ENCODE assay signal across 9 mouse cellular contexts in genomic region chr8:92817928-92818818, GRCm38 (mm10). TPM values are rescaled to one million over a fixed set of nuclear protein-coding genes. Genes with fewer than 3 reads are reported as not detected.
A peak's percentile ranks its signal among the peaks of the same experiment; 100 is the strongest.
DNase-seq lines count a peak whose midpoint lies in the region; ATAC-seq and TF ChIP-seq lines count a peak whose summit lies in the region.
"Had no signal": no experiment of that assay in that cellular context is flagged by ENCODE, and none has a peak within 500 bp of the region (broad histone marks: within the 10 kb centered on the region; RNA-seq: fewer than 3 reads in every experiment).

No protein-coding gene starts in this region.

- POLR2A ChIA-PET in Patski (lab: Charles Lee), result interaction anchor here (0.5 to 1.0 kb wide), 2 partner anchors 49 to 80 kb away, joined by 3 to 4 read pairs; no protein-coding TSS in a partner anchor

- ATAC-seq in Patski, result peak; percentile 90
- peak; percentile 85 for ATAC-seq in hindbrain, embryonic 12.5 days (ENCODE audit: low FRiP score)

- no peaks in the 10 kb centered on the region for H3K9me3 ChIP-seq in hindbrain, embryonic 12.5 days (replicated peaks)
- H3K9me3 ChIP-seq: heart, embryonic 13.5 days had no signal

- no peaks in the 10 kb centered on the region for H3K36me3 ChIP-seq in hindbrain, embryonic 12.5 days
- H3K36me3 ChIP-seq: heart, embryonic 13.5 days had no signal

- H3K4me2 ChIP-seq in hindbrain, embryonic 12.5 days (replicated peaks), result no peak overlapping the region
- H3K4me2 ChIP-seq: heart, embryonic 13.5 days had no signal

- peak; percentile 58 for DNase-seq in Patski (ENCODE audit: low read depth, low spot score)
- DNase-seq in cerebellum, postnatal 10 days, result peak; percentile 96
- peak; percentile 80 to 89 for DNase-seq in frontal cortex, postnatal 14 days (ENCODE audit: low spot score in 2 of 2)
- peak; percentile 95 to 97 for DNase-seq in layer of hippocampus, postnatal 10 days (ENCODE audit: low spot score in 2 of 2)
- DNase-seq in lung, postnatal 10 days, result peak; percentile 94
- peak; percentile 90 for DNase-seq in retina, adult 2 months (ENCODE audit: low read depth, low spot score)
- DNase-seq in thymus, postnatal 25 days, result peak; percentile 46

- H3K27me3 ChIP-seq in Patski, result no peaks in the 10 kb centered on the region
- H3K27me3 ChIP-seq in hindbrain, embryonic 12.5 days, result no peaks in the 10 kb centered on the region

- H3K9ac ChIP-seq in hindbrain, embryonic 12.5 days, result no peak overlapping the region
- H3K9ac ChIP-seq: heart, embryonic 13.5 days had no signal

- no peak overlapping the region for H3K27ac ChIP-seq in hindbrain, embryonic 12.5 days
- H3K27ac ChIP-seq: heart, embryonic 13.5 days had no signal

- H3K4me1 ChIP-seq in hindbrain, embryonic 12.5 days, result no peaks in the 10 kb centered on the region
- H3K4me1 ChIP-seq: heart, embryonic 13.5 days had no signal

- no peak overlapping the region for H3K4me3 ChIP-seq in hindbrain, embryonic 12.5 days
- H3K4me3 ChIP-seq: heart, embryonic 13.5 days had no signal

- peak; percentile 99 for TF ChIP-seq CTCF in Patski (IDR thresholded peaks at IDR 0.05)

- in situ Hi-C loops in Patski (cut with MboI; ENCODE audit: low pct_unique_long_range_greater_than_20kb), result no loop called here

- CTCF ChIA-PET in Patski (lab: Charles Lee), result interaction anchor here (0.7 to 6.4 kb wide), 23 partner anchors 12 to 194 kb away, joined by 3 to 78 read pairs (median 5); partner anchors contain the start of gene Lpcat2

- 21% methylated on average over 6 of the region's 6 CpGs for WGBS in hindbrain, embryonic 12.5 days

RNA-seq across cellular contexts. Expression of gene Mmp2, which starts 8.9 kb away (rescaled TPM):
- polyA plus RNA-seq in Patski (2021), result 40.5 TPM
- polyA plus RNA-seq in hindbrain, embryonic 12.5 days (2016; fragmentation: Nextera tagmentation; extraction: Ambion mirVana), result 107 and 111 TPM in 2 replicates
- total RNA-seq in layer of hippocampus, postnatal 10 days (2021), result 10 to 100 TPM in 1 of 2 experiments, 1 to 10 TPM in 1; 7.5 to 10.6 TPM

RNA-seq across cellular contexts. Expression of gene Lpcat2, which starts 37.0 kb away (rescaled TPM):
- polyA plus RNA-seq in Patski (2021), result 7.9 TPM
- polyA plus RNA-seq in hindbrain, embryonic 12.5 days (2016; fragmentation: Nextera tagmentation; extraction: Ambion mirVana), result 6.6 and 9.2 TPM in 2 replicates
- total RNA-seq in layer of hippocampus, postnatal 10 days (2021), result 10 to 100 TPM in 1 of 2 experiments, 1 to 10 TPM in 1; 8.1 to 11.1 TPM

Comparison
In these comparisons a context has a peak if more than half of its experiments do, and no peak if none do; other contexts are left out.
1. DNase-seq: peak in every context shown above with its lines; median percentile 96 in cerebellum, postnatal 10 days; 96 in layer of hippocampus, postnatal 10 days; 94 in lung, postnatal 10 days; 90 in retina, adult 2 months; 84 in frontal cortex, postnatal 14 days; 58 in Patski; 46 in thymus, postnatal 25 days.